Mouse (Mus musculus) forebrain, postnatal 0 days (tissue): ENCODE measurements around the gene Gm4858. TPM values are rescaled to one million over a fixed set of nuclear protein-coding genes. Genes with fewer than 3 reads are reported as not detected.
"Not testable (repeated sequence)": the region's sequence is repeated elsewhere in the genome, so short reads cannot be mapped to it uniquely, and the experiment has no call there.

Experiments
- ATAC-seq: fragments of 200-750 bp; cut with Nextera tagmentation; 2 replicates; pipeline ENCODE4 v1.8.0; 2017; ENCODE audit warnings: mild to moderate bottlenecking, moderate library complexity
- DNase-seq: peaks from one replicate; pipeline ENCODE4 v3.0.0-alpha.2; 2015
- H3K27ac ChIP-seq: fragments of 300-500 bp; sonication (generic); 2 replicates; pipeline ENCODE4 v1.5.1; 2014; ENCODE audit warnings: low read depth, mild to moderate bottlenecking, antibody characterized with exemption, low read length, moderate library complexity, mixed read lengths
- H3K27me3 ChIP-seq: fragments of 300-500 bp; sonication (generic); 2 replicates; pipeline ENCODE4 v1.6.1; 2014; ENCODE audit warnings: mild to moderate bottlenecking, low read length, mixed read lengths; ENCODE audit not compliant: insufficient read depth
- H3K36me3 ChIP-seq: fragments of 300-500 bp; sonication (generic); 2 replicates; pipeline ENCODE4 v1.6.1; 2014; ENCODE audit warnings: mild to moderate bottlenecking, moderate library complexity; ENCODE audit not compliant: insufficient read depth
- H3K4me1 ChIP-seq: fragments of 300-500 bp; sonication (generic); 2 replicates; pipeline ENCODE4 v1.6.1; 2014; ENCODE audit warnings: antibody characterized with exemption; ENCODE audit not compliant: insufficient read depth
- H3K4me2 ChIP-seq: fragments of 300-500 bp; sonication (generic); 2 replicates; pipeline ENCODE4 v1.6.1; 2014; ENCODE audit warnings: low read depth, mild to moderate bottlenecking, moderate library complexity
- H3K4me3 ChIP-seq: fragments of 300-500 bp; sonication (generic); 2 replicates; pipeline ENCODE4 v1.5.1; 2014; ENCODE audit warnings: low read depth, low read length, mixed read lengths
- H3K9ac ChIP-seq: fragments of 300-500 bp; sonication (generic); 2 replicates; pipeline ENCODE4 v1.6.1; 2014; ENCODE audit warnings: mild to moderate bottlenecking
- H3K9me3 ChIP-seq: fragments of 300-500 bp; sonication (generic); 2 replicates; pipeline ENCODE4 v1.6.1; 2016; ENCODE audit warnings: low read length
- CTCF ChIP-seq: sonication (generic); IDR thresholded peaks from 2 replicates; pipeline ENCODE4 v1.5.1; 2016; ENCODE audit warnings: antibody characterized with exemption, control low read depth, low read depth
- WGBS: fragments of 180-500 bp; shearing (Covaris S2); extraction: QIAGEN DNeasy Blood & Tissue Kit; methylation state at CpG from one replicate; pipeline ENCODE4 v1.1.7; 2014; 5-methylcytosine and 5-hydroxymethylcytosine counted together
- polyA plus RNA-seq: library from polyadenylated mRNA; unstranded; fragments of >200 nt; fragmentation: Nextera tagmentation; extraction: Ambion mirVana; gene quantifications from 2 replicates; pipeline ENCODE4 v1.2.1, GENCODE M21; 2015
- total RNA-seq: library from RNA; depleted of rRNA; stranded (reverse); fragments of >200 nt; gene quantifications from 2 replicates; pipeline ENCODE4 v1.2.3, GENCODE M21; 2014; rRNA removed

Gm4858 gene
- total and polyA plus RNA-seq, 2 experiments from 2014 or later, result not detected

- Histone ChIP-seq H3K4me1 (no peaks in the 10 kb centered on the region), H3K36me3 (no peaks in the 10 kb centered on the region), H3K27me3 (no peaks in the 10 kb centered on the region), H3K9ac (no peak overlapping the region), H3K9me3 (no peaks in the 10 kb centered on the region), H3K4me3 (no peak overlapping the region), H3K27ac (no peak overlapping the region), H3K4me2 (no peak overlapping the region)
- DNase-seq (no peak), ATAC-seq (no peak)
- TF ChIP-seq CTCF, result peak; percentile 46
- 57% methylated on average over 10 of the region's 10 CpGs for WGBS
Measured at GRCm38 (mm10) chr3:93052826-93053474, 15.7 kb upstream of the Gm4858 start.

- TF ChIP-seq CTCF, result no peak
- DNase-seq (no peak), ATAC-seq (no peak)
- Histone ChIP-seq H3K9ac (no peak overlapping the region), H3K4me3 (no peak overlapping the region), H3K4me1 (no peaks in the 10 kb centered on the region), H3K4me2 (no peak overlapping the region), H3K27me3 (no peaks in the 10 kb centered on the region), H3K36me3 (no peaks in the 10 kb centered on the region), H3K27ac (no peak overlapping the region), H3K9me3 (no peaks in the 10 kb centered on the region)
- 88% methylated on average over 2 of the region's 2 CpGs for WGBS
Measured at GRCm38 (mm10) chr3:93086631-93087030, 18.0 kb downstream of the Gm4858 start.

- 26% methylated on average over 1 of the region's 1 CpGs for WGBS
- ATAC-seq, result peak; percentile 55
- not testable (repeated sequence) for H3K27ac ChIP-seq, H3K4me2 ChIP-seq, H3K4me1 ChIP-seq, H3K9me3 ChIP-seq, H3K9ac ChIP-seq, H3K27me3 ChIP-seq, H3K4me3 ChIP-seq, H3K36me3 ChIP-seq
- TF ChIP-seq CTCF, result peak; percentile 47
- peak; percentile 1 for DNase-seq
Measured at GRCm38 (mm10) chr3:93093581-93093980, 25.0 kb downstream of the Gm4858 start.

- no peaks in the 10 kb centered on the region for H3K9me3 ChIP-seq
- H3K27me3 ChIP-seq, result no peaks in the 10 kb centered on the region
- TF ChIP-seq CTCF, result no peak
Measured at GRCm38 (mm10) chr3:93096447-93096846, 27.8 kb downstream of the Gm4858 start.

GRCm38 (mm10) chr3:93111668-93112067 is 43.0 kb downstream of the Gm4858 start:
- ATAC-seq, result no peak
- no peak for DNase-seq
- 49% methylated on average over 5 of the region's 5 CpGs for WGBS
- H3K4me1 ChIP-seq, result no peaks in the 10 kb centered on the region
- no peak overlapping the region for H3K9ac ChIP-seq
- no peaks in the 10 kb centered on the region for H3K27me3 ChIP-seq
- H3K4me3 ChIP-seq, result no peak overlapping the region
- TF ChIP-seq CTCF, result no peak
- H3K36me3 ChIP-seq, result no peaks in the 10 kb centered on the region
- no peak overlapping the region for H3K4me2 ChIP-seq
- no peaks in the 10 kb centered on the region for H3K9me3 ChIP-seq
- no peak overlapping the region for H3K27ac ChIP-seq

More at GRCm38 (mm10) chr3:93096447-93096846, 27.8 kb downstream of the Gm4858 start:
- DNase-seq, result no peak
- Histone ChIP-seq H3K9ac (no peak overlapping the region), H3K4me3 (no peak overlapping the region), H3K36me3 (no peaks in the 10 kb centered on the region), H3K4me2 (no peak overlapping the region), H3K4me1 (no peaks in the 10 kb centered on the region), H3K27ac (no peak overlapping the region)
- ATAC-seq, result no peak
- 76% methylated on average over 2 of the region's 2 CpGs for WGBS

GRCm38 (mm10) chr3:93114481-93114880 is 45.9 kb downstream of the Gm4858 start:
- no peak overlapping the region for H3K4me2 ChIP-seq
- H3K4me3 ChIP-seq, result no peak overlapping the region
- H3K4me1 ChIP-seq, result no peaks in the 10 kb centered on the region
- H3K9ac ChIP-seq, result no peak overlapping the region
- TF ChIP-seq CTCF, result peak; percentile 63
- H3K9me3 ChIP-seq, result no peaks in the 10 kb centered on the region
- DNase-seq, result peak; percentile 50
- ATAC-seq, result no peak
- no peak overlapping the region for H3K27ac ChIP-seq
- H3K27me3 ChIP-seq, result no peaks in the 10 kb centered on the region
- WGBS, result 1% methylated on average over 2 of the region's 2 CpGs
- no peaks in the 10 kb centered on the region for H3K36me3 ChIP-seq

GRCm38 (mm10) chr3:93119101-93119500 is 50.5 kb downstream of the Gm4858 start:
- no peak for ATAC-seq
- no peak for TF ChIP-seq CTCF

More at GRCm38 (mm10) chr3:93119101-93119500, 50.5 kb downstream of the Gm4858 start:
- DNase-seq, result no peak
- Histone ChIP-seq H3K9me3 (no peaks in the 10 kb centered on the region), H3K27me3 (no peaks in the 10 kb centered on the region), H3K4me1 (no peaks in the 10 kb centered on the region), H3K36me3 (no peaks in the 10 kb centered on the region), H3K27ac (no peak overlapping the region), H3K4me3 (no peak overlapping the region), H3K4me2 (no peak overlapping the region), H3K9ac (no peak overlapping the region)
- WGBS, result 49% methylated on average over 4 of the region's 4 CpGs

Other genes starting within 250 kb of the Gm4858 start
- not detected in 2 replicates for gene Kprp, start 241.6 kb upstream of the Gm4858 start, total RNA-seq
- gene Kprp, start 241.6 kb upstream of the Gm4858 start, polyA plus RNA-seq, result not detected in 2 replicates
- not detected in 2 replicates for gene Lce1l, start 217.5 kb upstream of the Gm4858 start, total RNA-seq
- gene Lce1l, start 217.5 kb upstream of the Gm4858 start, polyA plus RNA-seq, result not detected in 2 replicates
- not detected in 2 replicates for gene 2310050C09Rik, start 198.6 kb upstream of the Gm4858 start, total RNA-seq
- gene 2310050C09Rik, start 198.6 kb upstream of the Gm4858 start, polyA plus RNA-seq, result not detected in 2 replicates
- gene Lce3a, start 142.6 kb upstream of the Gm4858 start, total RNA-seq, result not detected in 2 replicates
- not detected in 2 replicates for gene Lce3a, start 142.6 kb upstream of the Gm4858 start, polyA plus RNA-seq
- not detected in 2 replicates for gene Lce3b, start 135.8 kb upstream of the Gm4858 start, total RNA-seq
- not detected in 2 replicates for gene Lce3b, start 135.8 kb upstream of the Gm4858 start, polyA plus RNA-seq
- gene Lce3c, start 124.3 kb upstream of the Gm4858 start, total RNA-seq, result not detected in 2 replicates
- not detected in 2 replicates for gene Lce3c, start 124.3 kb upstream of the Gm4858 start, polyA plus RNA-seq
- gene Lce3d, start 111.4 kb upstream of the Gm4858 start, total RNA-seq, result not detected in 2 replicates
- gene Lce3d, start 111.4 kb upstream of the Gm4858 start, polyA plus RNA-seq, result not detected in 2 replicates
- not detected in 2 replicates for gene Lce3e, start 101.8 kb upstream of the Gm4858 start, total RNA-seq
- gene Lce3e, start 101.8 kb upstream of the Gm4858 start, polyA plus RNA-seq, result not detected in 2 replicates
- gene Lce3f, start 76.6 kb upstream of the Gm4858 start, total RNA-seq, result not detected in 2 replicates
- not detected in 2 replicates for gene Lce3f, start 76.6 kb upstream of the Gm4858 start, polyA plus RNA-seq
- 0.38 and 0.57 TPM in 2 replicates for gene Crct1, start 53.1 kb upstream of the Gm4858 start, total RNA-seq
- gene Crct1, start 53.1 kb upstream of the Gm4858 start, polyA plus RNA-seq, result 0.34 and 0.62 TPM in 2 replicates
- gene Lce1m, start 49.8 kb upstream of the Gm4858 start, total RNA-seq, result not detected in 2 replicates
- gene Lce1m, start 49.8 kb upstream of the Gm4858 start, polyA plus RNA-seq, result not detected in 2 replicates
- gene Crnn, start 76.0 kb downstream of the Gm4858 start, total RNA-seq, result not detected in 2 replicates
- not detected in 2 replicates for gene Crnn, start 76.0 kb downstream of the Gm4858 start, polyA plus RNA-seq
- not detected in 2 replicates for gene Flg2, start 128.5 kb downstream of the Gm4858 start, total RNA-seq
- gene Flg2, start 128.5 kb downstream of the Gm4858 start, polyA plus RNA-seq, result not detected in 2 replicates
- gene Flg, start 204.7 kb downstream of the Gm4858 start, total RNA-seq, result under 0.01 TPM in 1 of 2 replicates, not detected in the other
- gene Flg, start 204.7 kb downstream of the Gm4858 start, polyA plus RNA-seq, result not detected in 2 replicates